Mouse (Mus musculus): ENCODE measurements around the gene Cpne5. TPM values are rescaled to one million over a fixed set of nuclear protein-coding genes. Genes with fewer than 3 reads are reported as not detected.

The Cpne5 gene
- polyA plus RNA-seq, 1 experiment, result 117 TPM

Other genes starting within 250 kb of the Cpne5 start
- 80.7 and 86.2 TPM in 2 replicates for gene Stk38, start 230.2 kb downstream of the Cpne5 start, polyA plus RNA-seq (2012; rRNA removed)
- 135 and 141 TPM in 2 replicates for gene Srsf3, start 205.5 kb downstream of the Cpne5 start, polyA plus RNA-seq (2012; rRNA removed)
- 37.7 and 55.8 TPM in 2 replicates for gene Cdkn1a, start 147.2 kb downstream of the Cpne5 start, polyA plus RNA-seq (2012; rRNA removed)
- gene Rab44, start 124.0 kb downstream of the Cpne5 start, polyA plus RNA-seq (2012; rRNA removed), result 0.08 and 0.19 TPM in 2 replicates
- gene Ppil1, start 26.0 kb upstream of the Cpne5 start, polyA plus RNA-seq (2012; rRNA removed), result 21.7 and 23.7 TPM in 2 replicates
- gene BC004004, start 30.6 kb upstream of the Cpne5 start, polyA plus RNA-seq (2012; rRNA removed), result 79.2 and 84.2 TPM in 2 replicates
- 0.97 and 1.1 TPM in 2 replicates for gene Pi16, start 79.5 kb upstream of the Cpne5 start, polyA plus RNA-seq (2012; rRNA removed)
- gene Mtch1, start 109.8 kb upstream of the Cpne5 start, polyA plus RNA-seq (2012; rRNA removed), result 548 and 552 TPM in 2 replicates
- gene Fgd2, start 122.7 kb upstream of the Cpne5 start, polyA plus RNA-seq (2012; rRNA removed), result 11.0 and 14.7 TPM in 2 replicates